Mouse (Mus musculus) c-Kit-positive CD71-negative TER-119-negative erythroid progenitor cells, embryonic 14.5 days (primary cell): ENCODE measurements at regions not wholly inside any gene's neighbourhood (a gene's known extent, or its start where the extent isn't known, plus 50 kb on each side); places are given as distances from the start of the nearest gene placed in this dataset.

ENCODE experiments used
- DNase-seq: peaks from one replicate; pipeline ENCODE4 v3.0.0-alpha.2; 2013; ENCODE audit warnings: low read depth

DNA sequence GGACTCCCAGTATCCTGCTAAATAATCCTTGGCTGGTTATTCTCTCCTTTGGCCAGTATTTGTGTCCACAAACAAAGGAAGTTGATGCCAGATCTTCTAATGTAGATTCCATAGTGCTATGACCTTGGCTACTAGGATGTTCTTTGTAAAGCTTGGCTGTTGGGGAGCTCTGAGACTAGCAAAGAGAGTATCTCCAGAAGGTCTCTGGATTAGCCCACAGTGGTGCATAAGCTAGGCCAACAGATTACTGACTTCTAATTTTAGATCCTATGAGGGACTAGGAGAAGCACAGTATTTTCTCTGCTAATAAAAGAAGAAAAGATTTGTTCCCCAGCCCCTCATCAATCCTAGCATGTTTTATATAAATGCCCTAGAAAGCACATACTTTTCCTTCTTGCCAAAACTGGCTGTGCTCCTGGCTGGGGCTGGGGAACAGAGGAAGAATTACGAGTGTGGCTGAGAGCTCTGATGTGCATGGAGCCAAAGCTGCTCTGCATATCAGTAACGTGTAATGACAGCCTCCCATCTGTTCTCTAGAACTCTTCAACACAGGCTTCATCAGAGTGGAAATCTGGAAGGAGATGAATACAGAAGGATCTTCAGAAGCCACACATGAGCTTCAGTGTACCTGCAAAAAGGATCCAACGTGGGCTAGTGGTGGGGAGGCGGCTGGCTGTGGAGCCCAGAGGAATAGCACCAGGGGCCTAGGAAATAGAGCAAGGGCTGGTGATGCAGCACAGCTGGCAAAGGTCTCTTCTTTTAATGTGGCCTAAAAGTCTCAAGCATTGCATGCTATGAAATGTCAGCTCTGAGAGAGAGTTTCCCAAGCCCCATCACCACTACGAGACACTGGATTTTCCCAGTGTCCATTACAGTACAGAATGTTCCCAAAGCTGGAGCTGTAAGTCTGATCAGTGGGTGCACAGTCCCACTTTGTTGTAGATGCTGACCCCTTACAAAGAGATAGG is 283.0 kb upstream of the Plxna2 start:
- no peak for DNase-seq

DNA sequence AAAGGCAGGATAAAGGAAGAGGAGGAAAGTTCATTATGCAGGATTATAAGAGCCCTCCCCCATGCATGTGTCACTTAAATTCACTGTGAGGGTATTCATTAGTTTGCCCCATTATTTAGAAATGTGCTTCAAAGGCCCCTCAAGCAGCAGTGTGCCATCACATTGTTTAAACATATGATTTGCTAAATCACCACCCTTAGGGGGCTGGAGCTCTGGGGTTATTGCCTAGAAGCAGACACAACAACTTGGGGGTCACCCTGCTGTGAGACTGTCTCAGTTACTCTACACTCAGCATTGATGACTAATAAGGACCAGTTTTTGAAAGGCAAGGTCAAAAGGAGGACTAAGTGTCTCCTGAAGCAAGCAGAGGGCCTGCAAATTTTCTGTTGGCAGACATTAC is 285.4 kb upstream of the Plxna2 start:
- DNase-seq: no peak

GRCm38 (mm10) chr1:194330471-194330870 is 287.5 kb upstream of the Plxna2 start:
- no peak for DNase-seq

DNA sequence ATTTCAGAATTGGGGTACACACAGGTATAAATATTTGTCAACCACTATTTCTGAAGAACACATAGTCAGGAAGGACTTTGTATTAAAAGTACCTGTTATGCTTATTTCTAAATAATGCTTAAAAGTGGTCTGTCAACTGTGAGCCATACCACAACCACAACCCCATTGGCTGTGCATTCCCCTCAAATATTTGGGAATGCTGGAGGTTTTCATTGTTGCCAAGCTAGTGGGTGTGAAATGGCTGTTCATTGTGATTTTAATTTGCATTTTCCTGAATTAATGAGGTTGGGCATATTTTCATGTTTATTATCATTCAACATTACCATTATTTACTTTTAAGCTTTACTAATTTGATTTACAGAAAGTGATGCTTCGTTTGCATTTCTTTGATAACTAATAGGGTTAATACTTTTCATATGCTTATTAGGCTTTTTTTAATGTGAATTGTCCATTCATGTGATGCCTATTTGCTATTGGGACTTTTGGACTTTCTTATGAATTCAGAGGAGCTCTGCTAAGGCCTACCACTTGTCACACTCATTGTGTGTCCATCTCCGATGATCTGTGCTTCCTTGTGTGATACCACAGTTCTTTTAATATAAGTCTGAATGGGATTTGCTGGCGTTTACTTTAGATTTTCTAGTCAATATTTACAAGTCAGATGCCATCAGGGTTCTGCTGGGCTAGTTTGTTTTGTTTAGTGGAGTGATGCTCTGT is 297.5 kb upstream of the Plxna2 start:
- no peak for DNase-seq

DNA sequence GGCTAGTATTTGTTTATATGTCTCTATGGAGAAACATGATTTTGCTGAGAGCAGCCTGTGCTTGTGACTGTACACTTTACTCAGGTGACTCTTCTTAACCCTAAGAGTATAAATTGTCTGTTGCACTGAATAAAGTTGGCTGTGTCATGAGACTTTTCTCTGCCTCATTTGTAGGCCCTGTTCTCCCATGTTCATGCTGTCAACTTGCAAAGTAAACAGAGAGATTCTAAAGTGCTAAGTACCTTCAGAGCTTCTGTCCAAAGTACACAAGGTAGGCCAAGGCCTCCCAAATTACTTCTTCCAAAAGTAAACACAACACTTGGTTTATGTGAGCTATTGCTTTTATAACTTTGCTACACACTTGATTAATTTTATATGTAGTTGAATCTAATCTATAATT is 299.7 kb upstream of the Plxna2 start:
- no peak for DNase-seq

GRCm38 (mm10) chr1:194315593-194315992 is 302.4 kb upstream of the Plxna2 start:
- no peak for DNase-seq

DNA sequence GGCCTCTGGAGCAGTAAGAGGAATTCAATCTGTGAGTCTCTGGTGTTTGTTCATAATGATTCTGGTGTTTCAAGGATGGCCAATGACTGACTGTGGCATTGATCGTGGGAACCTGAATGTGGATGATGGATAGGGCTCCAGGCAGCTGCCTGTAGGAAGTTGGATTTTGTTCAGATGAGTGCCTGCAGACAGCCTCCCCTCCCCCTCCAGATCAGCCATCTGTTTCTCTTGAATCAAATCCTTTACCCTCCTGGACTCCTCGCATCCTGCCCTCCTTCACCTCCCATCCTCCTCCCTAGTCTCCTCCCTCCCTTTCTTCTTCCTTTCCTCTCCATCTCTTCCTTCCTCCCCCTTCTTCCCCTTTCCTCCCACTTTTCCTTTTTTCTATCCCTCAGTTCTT is 307.6 kb upstream of the Plxna2 start:
- DNase-seq: no peak

DNA sequence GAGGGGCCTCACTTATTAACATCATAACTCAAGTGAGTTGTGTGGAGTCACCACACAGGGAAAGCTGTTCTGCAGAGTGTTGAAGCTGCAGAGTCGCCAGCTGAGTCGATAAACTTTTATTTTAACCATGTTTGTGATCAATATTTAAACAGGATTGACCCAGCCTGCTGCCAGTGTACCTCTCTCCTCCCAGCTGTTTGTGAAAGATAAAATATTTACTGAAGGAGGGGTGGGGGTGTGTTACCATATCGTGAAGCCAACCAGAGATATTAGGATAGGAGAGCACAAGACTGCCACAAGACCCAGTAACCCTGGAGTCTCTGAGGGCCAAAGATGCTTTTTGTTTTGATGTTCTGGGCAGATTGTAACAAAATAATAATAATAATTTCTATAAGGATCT is 309.4 kb upstream of the Plxna2 start:
- DNase-seq: no peak

DNA sequence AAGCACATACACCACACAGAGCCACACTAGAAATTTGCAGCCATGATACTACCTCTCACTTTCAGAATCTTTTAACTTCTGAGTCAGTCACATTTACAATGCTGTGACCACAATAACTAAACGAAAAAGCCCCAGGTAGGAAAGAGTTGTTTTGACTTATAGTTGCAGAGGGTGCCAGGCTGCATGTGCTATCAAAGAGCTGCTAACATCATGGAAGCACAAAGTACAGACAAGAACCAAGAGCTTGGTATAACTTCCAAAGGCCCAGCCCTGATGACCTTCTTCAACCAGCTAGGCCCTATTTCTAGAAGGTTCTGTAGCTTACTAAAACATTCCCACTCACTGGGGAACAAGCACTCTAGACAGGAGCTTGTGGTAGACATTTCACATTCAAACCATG is 314.1 kb upstream of the Plxna2 start:
- DNase-seq: no peak

DNA sequence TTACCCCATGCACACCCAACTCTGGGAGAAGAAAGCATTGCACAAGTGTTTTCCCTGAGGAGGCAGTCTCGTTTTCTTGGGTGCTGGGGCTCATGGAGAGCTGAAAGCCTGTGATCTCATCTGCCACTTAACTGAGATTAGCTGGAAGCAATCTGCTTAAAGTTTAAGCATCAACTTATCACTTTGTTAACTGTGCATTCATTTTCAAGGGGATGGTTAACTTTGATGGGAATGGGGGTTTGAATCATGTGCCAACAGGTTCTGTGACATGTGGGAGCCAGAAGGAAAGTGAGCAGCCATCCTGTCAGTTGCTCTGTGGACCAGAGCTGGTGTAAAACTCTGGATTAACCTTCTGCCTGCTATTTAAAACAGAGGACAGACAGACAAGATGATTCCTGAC is 315.2 kb upstream of the Plxna2 start:
- DNase-seq: no peak

GRCm38 (mm10) chr1:194281941-194282340 is 336.1 kb upstream of the Plxna2 start:
- no peak for DNase-seq

DNA sequence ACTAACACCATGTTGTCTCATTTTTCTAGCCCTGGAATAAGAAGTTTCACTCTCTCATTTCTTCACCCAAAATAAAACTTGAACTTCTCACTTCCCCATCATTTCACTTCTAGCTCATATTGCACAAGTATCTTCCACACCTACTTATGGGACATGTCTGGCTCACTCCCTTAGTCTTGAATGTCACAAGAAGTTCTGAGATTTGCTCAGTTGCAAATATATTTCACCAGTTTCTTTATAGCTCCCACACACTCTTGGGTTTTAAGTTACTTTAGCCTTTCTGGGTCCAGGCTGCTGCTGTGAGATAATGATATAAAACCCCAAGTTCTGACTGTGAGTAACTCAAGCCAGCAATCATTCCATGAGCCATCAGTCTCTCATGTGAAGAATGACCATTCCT is 350.0 kb upstream of the Plxna2 start:
- DNase-seq: no peak

DNA sequence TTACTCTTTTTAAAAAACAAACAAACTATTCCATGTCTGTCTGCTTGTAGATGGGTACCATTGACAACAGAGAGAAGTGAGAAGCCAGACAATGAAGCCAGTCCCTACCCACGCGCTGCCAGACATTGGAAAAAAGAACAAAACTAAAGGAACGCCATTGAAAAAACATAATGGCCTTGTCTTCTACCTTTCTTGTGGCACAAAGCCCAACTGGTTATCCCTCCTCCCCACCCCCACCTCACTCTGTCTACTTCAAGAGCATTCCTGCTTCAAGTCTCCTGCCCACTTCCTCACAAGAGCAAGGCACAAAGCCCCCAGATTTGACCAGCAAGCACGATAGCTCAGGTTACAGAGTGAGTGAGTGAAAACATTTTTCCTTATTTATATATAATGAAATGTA is 355.6 kb upstream of the Plxna2 start:
- no peak for DNase-seq

GRCm38 (mm10) chr1:194259957-194260356 is 358.1 kb upstream of the Plxna2 start:
- no peak for DNase-seq

GRCm38 (mm10) chr1:194244776-194245366 is 373.1 kb upstream of the Plxna2 start:
- no peak for DNase-seq

DNA sequence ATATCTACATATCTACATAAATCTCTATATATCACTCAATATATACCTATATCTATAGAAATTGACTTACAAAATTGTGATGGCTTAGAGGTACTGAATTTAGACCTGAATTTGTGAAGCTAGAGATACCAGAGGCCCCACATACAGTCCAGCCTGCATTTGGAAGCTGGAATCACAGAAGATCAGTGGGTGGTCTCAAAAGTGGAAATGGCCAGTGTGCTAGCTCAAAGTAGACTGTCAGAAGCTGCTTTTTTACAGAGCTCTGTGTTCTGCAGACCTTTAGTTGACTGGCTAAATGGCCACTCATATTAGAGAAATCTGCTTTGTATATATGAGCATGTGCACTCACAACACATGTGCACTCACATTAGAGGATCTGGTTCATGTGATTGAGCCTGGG is 376.9 kb upstream of the Plxna2 start:
- DNase-seq: no peak

DNA sequence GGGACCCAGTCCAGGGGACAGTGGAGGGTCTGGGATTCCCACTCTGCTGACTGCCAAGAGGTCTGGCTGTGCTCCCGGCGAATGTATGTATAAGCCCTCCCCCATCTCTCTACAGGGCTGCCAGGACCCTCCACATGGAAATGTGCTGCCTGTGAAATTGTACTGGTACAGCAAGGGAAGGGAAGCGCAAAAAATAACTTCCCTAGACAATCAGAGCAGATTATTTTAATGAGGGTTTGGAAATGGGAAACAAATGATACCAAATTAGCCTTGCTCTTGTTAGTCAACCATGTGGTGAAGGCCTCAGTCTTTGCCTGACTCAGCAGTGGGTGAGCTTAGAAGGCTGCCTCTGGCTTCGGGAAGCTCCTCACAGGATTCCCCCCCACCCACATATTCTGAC is 386.8 kb upstream of the Plxna2 start:
- DNase-seq: no peak

DNA sequence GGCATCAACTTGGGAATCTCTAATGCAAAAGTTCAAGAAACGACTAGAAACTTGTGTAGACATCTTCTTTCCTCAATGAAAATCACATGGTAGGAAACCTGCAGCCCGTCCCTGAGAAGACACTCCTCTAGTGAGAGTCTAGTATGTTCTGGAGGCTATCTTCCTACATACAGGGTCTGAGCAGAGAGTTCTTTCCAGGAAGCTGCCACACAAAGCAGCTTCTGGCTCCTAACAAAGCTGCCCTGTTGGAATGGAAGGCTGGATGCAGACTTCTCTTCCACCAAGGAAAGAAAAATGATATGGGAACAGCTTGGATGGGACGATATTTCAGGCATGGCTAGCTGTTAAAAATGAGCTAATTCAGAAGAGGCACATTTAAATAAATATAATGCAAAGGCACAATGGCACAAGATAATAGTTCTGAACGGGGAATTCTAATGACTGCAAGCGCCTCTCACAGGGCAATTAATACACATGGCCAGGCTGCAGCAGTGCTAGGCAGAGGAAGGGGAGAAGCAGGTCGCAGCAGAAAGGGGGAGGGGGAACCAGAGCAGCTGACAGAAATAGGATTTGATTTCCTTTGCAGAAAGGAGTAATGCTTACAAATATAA is 391.4 kb upstream of the Plxna2 start:
- no peak for DNase-seq

DNA sequence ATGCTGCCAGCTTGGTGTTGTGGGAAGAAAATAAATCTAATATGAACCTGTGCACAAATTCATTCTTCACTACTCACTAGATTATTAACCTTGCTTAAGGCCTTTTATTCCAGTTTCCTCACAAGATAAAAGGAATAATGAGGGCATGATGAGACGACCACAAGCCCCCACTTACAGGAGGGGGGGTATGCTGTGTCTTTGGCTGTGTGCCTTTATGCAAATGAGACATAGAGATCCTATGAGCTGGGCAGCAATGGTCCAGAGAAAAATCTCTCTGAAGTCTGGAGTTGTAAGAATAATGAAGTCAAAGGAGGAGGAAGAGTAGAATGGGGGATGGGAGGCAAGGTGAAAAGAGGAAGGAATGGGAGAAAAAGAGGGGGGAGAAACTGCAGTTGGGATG is 392.2 kb upstream of the Plxna2 start:
- no peak for DNase-seq

- no peak for DNase-seq
Observed at GRCm38 (mm10) chr1:194224046-194224445, 394.0 kb upstream of the Plxna2 start.

- no peak for DNase-seq
Observed at GRCm38 (mm10) chr1:194223610-194224009, 394.4 kb upstream of the Plxna2 start.

- peak; percentile 17 for DNase-seq
Observed at GRCm38 (mm10) chr1:194223015-194223414, 395.0 kb upstream of the Plxna2 start.
